Mouse (Mus musculus): ENCODE measurements at regions not wholly inside any gene's neighbourhood (a gene's known extent, or its start where the extent isn't known, plus 50 kb on each side); places are given as distances from the start of the nearest gene placed in this dataset.

DNA sequence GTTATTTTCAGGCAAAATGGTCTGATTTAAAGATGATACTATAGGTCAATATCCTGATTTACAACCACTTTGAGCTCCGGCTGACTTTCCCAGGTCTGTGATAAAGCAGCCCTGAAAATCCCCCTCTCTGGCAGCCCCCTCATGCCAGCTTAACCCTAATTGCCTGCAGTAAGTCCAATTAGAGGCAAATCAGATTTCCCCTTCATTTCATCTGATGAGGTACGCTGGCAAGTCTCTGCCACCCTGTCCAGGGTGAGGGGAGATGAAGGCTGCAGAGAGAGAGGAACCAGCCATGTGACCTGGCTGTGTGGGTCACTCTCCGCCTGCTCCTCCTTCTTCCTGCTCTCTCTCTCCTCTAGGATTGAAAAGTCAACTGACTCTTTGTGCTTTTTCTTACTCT lies 160.6 kb downstream of the Ly86 start:
- Histone ChIP-seq H3K27me3 (replicated peaks) (no peaks in the 10 kb centered on the region), H3K9ac (ENCODE audit: insufficient read depth, low read depth) (no peak overlapping the region), H3K4me2 (ENCODE audit: insufficient read depth, low read depth, poor library complexity, severe bottlenecking) (no peak overlapping the region), H3K9me3 (replicated peaks; ENCODE audit: low read length) (no peaks in the 10 kb centered on the region), H3K4me3 (replicated peaks in 1 of 3; ENCODE audit: low read depth in 2 of 3, low read length in 2 of 3, poor library complexity in 1 of 3) (no peak overlapping the region), H3K79me2 (replicated peaks; ENCODE audit: control insufficient read depth, extremely low read depth, insufficient read depth, poor library complexity, severe bottlenecking) (no peaks in the 10 kb centered on the region), H3K36me3 (replicated peaks in 1 of 2; ENCODE audit: control insufficient read depth in 1 of 2, insufficient read depth in 1 of 2, low read length in 1 of 2) (no peaks in the 10 kb centered on the region), H3K4me1 (ENCODE audit: control insufficient read depth in 1 of 2, insufficient read depth in 2 of 2) (peaks cover 7 to 16% of the 10 kb centered on the region in 2 experiments; a peak in 3 of 4 replicates), H3K27ac (ENCODE audit: insufficient read depth, low read depth) (no peak overlapping the region)
- no peak for TF ChIP-seq USF1 (IDR thresholded peaks at IDR 0.05; ENCODE audit: low read depth, low read length)
- TF ChIP-seq E2F4 (IDR thresholded peaks at IDR 0.05; ENCODE audit: insufficient replicate concordance, low read depth, low read length), result no peak
- no peak for TF ChIP-seq CTCF (conservative IDR thresholded peaks at IDR 0.05 in 1 of 2, IDR thresholded peaks at IDR 0.05 in 1 of 2; ENCODE audit: low read depth in 2 of 2, low read length in 2 of 2)
- no peak for TF ChIP-seq JUND (conservative IDR thresholded peaks at IDR 0.05; ENCODE audit: low read depth, low read length)
- no peak for TF ChIP-seq MAZ (IDR thresholded peaks at IDR 0.05; ENCODE audit: low read depth, low read length)
- TF ChIP-seq GABPA (IDR thresholded peaks at IDR 0.05; ENCODE audit: insufficient replicate concordance, low read depth, low read length), result no peak
- no peak for TF ChIP-seq ZMIZ1 (IDR thresholded peaks at IDR 0.05; ENCODE audit: low read depth, low read length)
- TF ChIP-seq UBTF (IDR thresholded peaks at IDR 0.05; ENCODE audit: low read depth, low read length), result no peak
- TF ChIP-seq BHLHE40 (IDR thresholded peaks at IDR 0.05; ENCODE audit: low read depth, low read length), result no peak
- TF ChIP-seq EP300 (IDR thresholded peaks at IDR 0.05; ENCODE audit: low read length), result no peak
- no peak for TF ChIP-seq SMC3 (IDR thresholded peaks at IDR 0.05; ENCODE audit: low read depth, low read length)
- no peak for TF ChIP-seq MAFK (IDR thresholded peaks at IDR 0.05; ENCODE audit: insufficient replicate concordance, low read length)
- TF ChIP-seq PAX5 (IDR thresholded peaks at IDR 0.05; ENCODE audit: low read length), result no peak
- TF ChIP-seq KAT2A (IDR thresholded peaks at IDR 0.05; ENCODE audit: insufficient replicate concordance, low read length), result no peak
- TF ChIP-seq ZC3H11A (IDR thresholded peaks at IDR 0.05; ENCODE audit: low read depth, low read length), result no peak
- TF ChIP-seq SIN3A (IDR thresholded peaks at IDR 0.05; ENCODE audit: low read length), result no peak
- TF ChIP-seq RAD21 (IDR thresholded peaks at IDR 0.05; ENCODE audit: low read depth, low read length), result no peak
- no peak for TF ChIP-seq MXI1 (IDR thresholded peaks at IDR 0.05; ENCODE audit: low read depth, low read length)
- TF ChIP-seq POLR2A (IDR thresholded peaks at IDR 0.05; ENCODE audit: low read depth, low read length), result no peak
- TF ChIP-seq IRF4 (IDR thresholded peaks at IDR 0.05; ENCODE audit: low read depth, low read length), result no peak
- no peak for DNase-seq (ENCODE audit: extremely low read depth)
- dilution Hi-C loops (cut with MboI; ENCODE audit: extremely low pct_ligation_motif_present, extremely low pct_unique_long_range_greater_than_20kb, low sequenced_read_pairs), result no loop called here
- in situ Hi-C loops (cut with MboI; ENCODE audit: low pct_ligation_motif_present, low pct_unique_long_range_greater_than_20kb, low sequenced_read_pairs), result no loop called here

- H3K27me3 ChIP-seq (replicated peaks), result no peaks in the 10 kb centered on the region
- no peak overlapping the region for H3K4me3 ChIP-seq (replicated peaks in 1 of 3; ENCODE audit: low read depth in 2 of 3, low read length in 2 of 3, poor library complexity in 1 of 3)
- H3K9me3 ChIP-seq (replicated peaks; ENCODE audit: low read length), result no peaks in the 10 kb centered on the region
- no peak for DNase-seq (ENCODE audit: extremely low read depth)
- TF ChIP-seq POLR2AphosphoS2 (IDR thresholded peaks at IDR 0.05; ENCODE audit: low read depth, low read length), result no peak
- no peak for TF ChIP-seq HCFC1 (IDR thresholded peaks at IDR 0.05; ENCODE audit: low read depth, low read length)
- no peak for TF ChIP-seq ZMIZ1 (IDR thresholded peaks at IDR 0.05; ENCODE audit: low read depth, low read length)
- no peak for TF ChIP-seq ZC3H11A (IDR thresholded peaks at IDR 0.05; ENCODE audit: low read depth, low read length)
- no peak for TF ChIP-seq EP300 (IDR thresholded peaks at IDR 0.05; ENCODE audit: low read length)
- TF ChIP-seq E2F4 (IDR thresholded peaks at IDR 0.05; ENCODE audit: insufficient replicate concordance, low read depth, low read length), result no peak
- no peak for TF ChIP-seq MEF2A (IDR thresholded peaks at IDR 0.05; ENCODE audit: borderline replicate concordance, low read depth, low read length)
- TF ChIP-seq KAT2A (IDR thresholded peaks at IDR 0.05; ENCODE audit: insufficient replicate concordance, low read length), result no peak
- no peak overlapping the region for H3K27ac ChIP-seq (ENCODE audit: insufficient read depth, low read depth)
- no peak overlapping the region for H3K4me2 ChIP-seq (ENCODE audit: insufficient read depth, low read depth, poor library complexity, severe bottlenecking)
- peaks cover 7 to 16% of the 10 kb centered on the region in 2 experiments; a peak in 3 of 4 replicates for H3K4me1 ChIP-seq (ENCODE audit: control insufficient read depth in 1 of 2, insufficient read depth in 2 of 2)
- in situ Hi-C loops (cut with MboI; ENCODE audit: low pct_ligation_motif_present, low pct_unique_long_range_greater_than_20kb, low sequenced_read_pairs) (no loop called here), dilution Hi-C loops (cut with MboI; ENCODE audit: extremely low pct_ligation_motif_present, extremely low pct_unique_long_range_greater_than_20kb, low sequenced_read_pairs) (no loop called here)
- H3K36me3 ChIP-seq (replicated peaks in 1 of 2; ENCODE audit: control insufficient read depth in 1 of 2, insufficient read depth in 1 of 2, low read length in 1 of 2), result no peaks in the 10 kb centered on the region
- no peaks in the 10 kb centered on the region for H3K79me2 ChIP-seq (replicated peaks; ENCODE audit: control insufficient read depth, extremely low read depth, insufficient read depth, poor library complexity, severe bottlenecking)
- H3K9ac ChIP-seq (ENCODE audit: insufficient read depth, low read depth), result no peak overlapping the region
Measured at GRCm38 (mm10) chr13:37506046-37506445, 161.0 kb downstream of the Ly86 start.
